Mouse (Mus musculus) gastrocnemius, adult 18-20 months (tissue): ENCODE measurements at regions not wholly inside any gene's neighbourhood (a gene's known extent, or its start where the extent isn't known, plus 50 kb on each side); places are given as distances from the start of the nearest gene placed in this dataset.

Experiments
- DNase-seq: peaks from one replicate; pipeline ENCODE4 v3.0.0; 2021; ENCODE audit warnings: low spot score

DNA sequence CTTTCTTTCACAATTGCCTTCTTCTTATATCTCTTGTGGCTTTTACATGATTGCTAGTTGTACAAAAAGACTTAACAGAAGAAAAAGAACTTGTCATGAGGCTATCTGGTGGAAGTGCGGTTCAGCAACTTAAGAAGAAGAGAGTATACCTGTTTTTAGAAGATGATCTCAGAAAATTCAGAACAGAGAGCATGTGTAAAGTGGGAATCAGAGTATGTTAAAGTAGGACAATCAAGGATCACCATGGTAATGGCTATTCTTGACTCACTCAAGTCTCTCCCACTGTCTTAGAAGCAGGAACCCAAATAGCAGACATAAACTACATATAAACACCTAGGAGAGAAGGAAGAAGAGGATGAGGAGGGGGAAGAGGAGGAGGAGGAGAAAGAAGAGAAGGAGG, 857.9 kb upstream of the Nr2f1 start:
- DNase-seq = no peak

DNA sequence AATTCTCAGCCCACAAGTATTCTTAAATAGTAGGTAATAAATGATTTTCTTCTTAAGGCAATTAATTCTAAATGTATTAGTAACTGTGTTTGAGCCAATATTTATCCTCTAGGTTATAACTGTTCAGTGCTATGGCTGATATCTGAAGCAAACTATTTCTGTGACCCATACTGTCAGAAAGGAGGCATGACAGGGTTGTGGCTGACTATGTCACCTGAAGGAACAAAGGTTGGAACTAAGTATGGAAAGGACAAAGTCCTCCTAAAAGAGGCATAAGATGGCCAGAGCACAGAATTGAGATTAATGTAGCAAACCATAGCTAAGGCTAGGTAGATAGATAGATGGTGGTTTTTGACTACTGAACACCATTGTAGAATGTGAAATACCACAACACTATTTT, 854.9 kb upstream of the Nr2f1 start:
- DNase-seq = no peak

DNA sequence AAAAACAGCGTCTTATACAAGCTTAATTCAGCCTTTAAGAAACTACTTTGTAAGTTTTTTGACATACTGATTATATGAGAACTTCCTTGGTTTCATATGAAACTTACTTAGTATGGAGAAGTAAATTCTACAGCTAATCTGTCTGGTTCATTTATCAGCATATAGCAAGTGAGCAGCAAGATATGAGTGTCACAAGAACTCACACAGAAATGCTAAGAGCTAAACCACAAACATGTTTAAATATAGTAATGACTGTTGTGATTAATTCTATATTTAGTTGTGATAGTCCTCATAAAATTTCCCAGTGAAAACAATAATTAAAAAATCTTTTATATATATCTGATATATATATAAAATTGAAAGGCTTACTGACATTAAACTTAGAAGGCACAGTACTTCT, 853.9 kb upstream of the Nr2f1 start:
- DNase-seq = no peak

DNA sequence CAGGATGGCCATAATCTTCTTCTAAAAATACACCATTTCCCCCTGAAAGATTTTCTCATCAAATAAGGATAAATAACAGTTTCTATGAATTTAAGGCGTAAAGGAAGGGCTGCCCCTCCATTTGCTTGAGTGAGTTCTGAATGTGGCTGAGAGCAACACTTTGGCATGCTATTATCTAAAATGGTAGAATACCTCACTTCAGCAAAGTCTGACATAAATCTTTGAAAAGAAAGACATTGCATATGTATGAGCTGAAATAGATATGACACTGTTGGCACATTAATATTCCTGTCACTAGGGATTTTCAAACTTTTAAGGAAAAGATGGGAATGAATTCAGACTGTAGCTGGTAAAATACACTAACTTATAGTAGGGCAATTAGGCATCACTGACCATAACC, 847.7 kb upstream of the Nr2f1 start:
- no peak for DNase-seq

DNA sequence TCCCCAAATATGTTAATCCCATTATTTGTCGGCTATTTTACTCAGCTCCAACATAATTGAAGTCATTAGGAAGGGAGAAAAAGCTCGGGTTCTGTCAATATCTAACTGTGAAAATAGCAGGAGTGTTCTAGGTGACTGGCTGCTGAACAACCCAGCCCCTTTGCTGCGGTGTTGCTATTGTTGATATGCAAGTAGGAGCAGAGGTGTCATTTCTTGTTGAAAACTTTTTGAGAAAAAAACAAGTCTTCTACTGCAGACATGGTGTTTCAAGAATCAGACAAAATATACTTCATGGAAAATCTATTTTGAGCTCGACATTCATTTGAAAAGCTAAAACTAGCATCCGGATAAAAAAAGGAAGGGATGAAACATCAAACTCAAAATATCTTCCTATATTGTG, 845.1 kb upstream of the Nr2f1 start:
- DNase-seq = no peak

DNA sequence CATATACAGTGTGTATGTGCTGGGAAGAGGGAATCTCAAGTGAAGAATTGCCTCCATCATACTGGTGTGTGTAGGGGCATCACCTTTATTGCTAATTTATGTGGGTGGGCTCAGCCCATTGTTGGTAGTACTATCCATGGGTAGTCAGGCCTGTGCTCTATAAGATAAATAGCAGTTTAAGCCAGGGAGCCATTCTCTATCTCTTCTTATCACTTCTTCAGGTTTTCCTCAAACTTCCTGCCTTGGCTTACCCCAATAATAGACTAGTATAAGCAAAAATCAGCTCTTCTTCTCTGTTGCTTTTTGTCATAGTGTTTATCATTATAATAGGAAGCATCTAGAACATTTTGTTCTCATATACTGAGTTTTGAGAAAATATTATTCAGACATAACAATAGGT, 838.3 kb upstream of the Nr2f1 start:
- no peak for DNase-seq

DNA sequence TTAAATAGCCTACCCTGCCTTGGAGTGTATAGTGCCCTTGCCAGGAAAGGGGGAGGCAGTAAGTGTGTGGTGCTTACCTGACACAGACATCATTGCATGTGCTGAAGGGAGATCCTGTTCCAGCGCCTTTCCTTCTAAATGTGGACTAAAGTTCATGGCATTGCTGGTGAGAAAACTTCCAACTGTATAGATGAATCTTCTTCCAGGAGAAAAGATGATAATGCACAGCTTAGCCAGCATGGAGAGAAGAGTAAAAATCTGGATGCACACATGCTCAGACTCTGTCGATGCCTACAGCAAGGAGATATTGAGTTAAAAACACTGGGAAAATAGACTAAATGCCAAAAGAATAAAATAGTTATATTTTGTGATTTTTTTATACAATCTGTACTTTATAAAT, 835.7 kb upstream of the Nr2f1 start:
- no peak for DNase-seq

DNA sequence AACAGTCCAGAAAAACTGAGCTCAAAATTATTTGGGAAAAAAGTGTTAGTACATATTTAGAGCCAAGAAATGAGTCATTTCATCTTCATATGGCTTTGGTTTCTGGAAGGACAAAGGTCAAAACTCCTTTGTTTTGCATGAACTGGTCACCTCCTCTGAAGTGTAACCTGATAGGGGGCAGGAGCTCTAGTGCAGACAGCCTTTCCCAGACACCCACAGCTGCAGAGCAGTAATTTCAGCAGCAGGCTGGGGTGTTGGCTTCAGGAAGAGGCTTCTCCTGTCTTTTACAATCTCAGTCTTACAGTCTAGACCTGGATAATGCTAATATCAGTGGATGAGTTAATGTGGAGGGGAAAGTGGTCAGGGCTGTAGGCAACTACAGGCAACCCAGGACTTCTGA, 830.4 kb upstream of the Nr2f1 start:
- no peak for DNase-seq

DNA sequence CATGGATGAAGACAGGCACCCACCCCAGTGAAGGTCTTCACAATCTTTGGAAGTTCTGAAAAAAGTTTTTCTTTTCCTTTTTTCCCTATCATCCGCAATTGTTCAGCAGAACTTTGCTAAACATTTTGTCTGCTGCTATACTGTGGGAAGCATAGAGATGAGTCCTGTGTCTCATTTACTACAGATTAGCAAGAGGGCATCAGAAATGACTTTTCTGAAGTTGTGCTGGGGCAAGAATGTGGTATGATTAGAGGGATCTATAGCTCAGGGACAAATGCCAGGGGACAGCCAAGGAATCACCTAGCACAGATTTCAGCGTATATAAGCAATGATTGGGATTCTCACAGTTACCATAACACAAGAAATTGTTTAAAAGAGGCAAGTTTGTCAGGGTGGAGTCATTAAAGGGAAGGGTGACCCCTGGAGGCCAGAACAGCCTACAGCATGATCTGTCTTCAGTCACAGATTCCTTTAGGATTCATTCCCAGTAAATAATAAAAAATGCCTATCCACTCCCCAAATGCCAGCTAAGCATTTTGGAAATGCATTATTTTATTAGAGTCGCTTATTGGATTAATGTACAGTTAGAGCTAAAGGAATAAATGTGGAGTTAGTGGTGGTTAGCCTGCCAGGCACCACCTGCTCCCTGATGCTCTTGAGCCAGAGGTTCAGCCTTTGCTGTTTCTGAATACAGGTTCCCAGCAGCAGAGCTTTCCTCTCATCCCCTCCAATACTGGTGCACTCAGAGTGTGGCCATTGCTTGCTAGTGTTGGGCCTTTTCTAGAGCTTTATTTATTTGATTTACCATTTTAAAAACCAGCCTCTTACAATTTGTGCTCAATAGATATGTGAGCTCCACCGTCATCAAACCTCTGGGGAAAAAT, 828.6 kb upstream of the Nr2f1 start:
- peak; percentile 3 for DNase-seq

DNA sequence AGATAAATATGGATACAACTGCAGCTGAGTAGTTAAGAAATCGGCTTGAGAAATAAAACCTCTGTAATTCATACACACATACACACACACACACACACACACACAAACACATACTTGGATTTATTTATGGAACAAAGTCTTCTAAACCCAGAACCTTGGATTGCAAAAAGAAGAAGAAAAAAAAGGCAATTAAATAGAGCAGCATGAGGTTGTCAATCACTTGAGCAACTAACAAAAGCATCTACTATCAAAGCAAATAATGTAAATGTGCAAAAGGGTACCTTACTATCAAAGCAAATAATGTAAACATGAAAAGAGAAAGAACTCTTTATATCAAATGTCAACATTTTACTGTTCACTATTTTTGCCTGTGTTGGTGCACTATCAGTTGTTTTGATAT, 826.1 kb upstream of the Nr2f1 start:
- DNase-seq = no peak

DNA sequence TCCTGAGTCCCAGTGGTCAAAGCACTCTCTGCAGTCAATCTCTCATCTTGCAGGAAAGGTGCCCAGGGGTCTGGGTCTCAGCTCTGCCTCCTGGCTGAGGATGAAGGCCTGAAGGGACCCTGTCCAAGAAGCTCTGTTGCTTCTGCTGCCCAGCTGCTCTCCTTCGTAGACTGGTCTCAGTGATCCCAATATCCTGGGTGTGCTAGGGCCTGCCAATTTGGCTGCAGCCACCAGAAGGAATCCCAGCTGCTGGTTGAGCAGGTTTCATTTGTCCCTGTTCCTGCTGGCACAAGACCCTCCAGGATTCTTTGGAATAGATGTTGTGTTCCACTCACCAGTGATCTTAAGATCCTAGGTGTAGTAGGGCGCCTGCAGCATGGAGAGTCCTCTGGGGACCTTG, 818.5 kb upstream of the Nr2f1 start:
- DNase-seq = no peak

DNA sequence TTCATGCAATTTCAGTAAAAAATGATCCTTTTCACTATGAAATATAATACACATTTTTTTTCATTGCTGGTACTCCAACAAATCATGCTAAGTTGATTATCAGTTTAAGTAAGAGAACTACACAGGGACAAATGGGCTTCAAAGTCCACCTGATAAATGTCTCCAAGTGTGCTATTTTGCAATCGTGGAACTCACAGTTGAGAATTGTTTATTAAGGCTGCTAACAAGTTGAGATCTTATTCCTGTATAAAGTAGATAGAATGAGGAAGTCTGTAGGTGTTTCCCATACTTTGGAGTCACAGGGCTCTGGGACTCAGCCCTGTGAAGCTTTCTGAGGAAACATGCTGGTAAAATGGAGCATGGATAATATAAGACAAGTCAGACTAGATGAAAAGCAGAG, 803.8 kb upstream of the Nr2f1 start:
- no peak for DNase-seq

DNA sequence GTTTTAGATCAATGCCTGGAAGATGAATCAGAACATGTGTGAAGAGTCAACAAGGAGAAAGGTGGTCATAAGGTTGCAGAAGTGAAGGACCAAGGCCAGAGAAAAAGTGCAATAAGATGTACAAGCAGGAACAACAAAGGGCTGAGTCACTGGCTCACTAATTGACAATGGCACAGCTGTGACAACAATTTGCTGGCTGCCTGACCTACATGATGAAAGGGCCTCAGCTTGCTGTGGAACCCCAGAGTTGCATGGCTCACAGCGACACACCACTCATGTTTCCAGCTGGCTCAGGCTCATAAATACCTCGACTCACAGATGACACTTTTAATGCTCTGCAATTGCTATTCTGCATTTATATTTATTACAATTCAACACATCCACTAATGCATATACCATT, 799.3 kb upstream of the Nr2f1 start:
- no peak for DNase-seq

DNA sequence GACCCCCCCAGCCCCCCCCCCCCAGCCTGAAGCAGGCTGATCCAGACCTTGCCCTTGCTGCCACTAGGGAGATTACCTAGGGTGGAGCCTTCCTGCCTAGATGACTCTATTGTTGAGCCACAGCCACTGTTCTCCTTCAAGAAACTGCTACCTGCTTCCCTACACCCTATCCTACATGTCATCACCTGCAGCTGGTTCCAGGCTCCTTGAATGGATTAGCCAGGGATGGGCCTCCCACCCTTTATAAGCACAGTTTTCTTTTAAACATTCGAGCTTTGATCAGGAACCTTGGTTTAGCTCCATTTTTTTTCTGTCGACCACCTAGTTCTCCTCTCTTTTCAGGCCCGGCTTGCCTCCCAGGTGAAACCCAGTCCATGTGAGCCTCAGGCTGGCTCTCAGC, 792.8 kb upstream of the Nr2f1 start:
- no peak for DNase-seq

DNA sequence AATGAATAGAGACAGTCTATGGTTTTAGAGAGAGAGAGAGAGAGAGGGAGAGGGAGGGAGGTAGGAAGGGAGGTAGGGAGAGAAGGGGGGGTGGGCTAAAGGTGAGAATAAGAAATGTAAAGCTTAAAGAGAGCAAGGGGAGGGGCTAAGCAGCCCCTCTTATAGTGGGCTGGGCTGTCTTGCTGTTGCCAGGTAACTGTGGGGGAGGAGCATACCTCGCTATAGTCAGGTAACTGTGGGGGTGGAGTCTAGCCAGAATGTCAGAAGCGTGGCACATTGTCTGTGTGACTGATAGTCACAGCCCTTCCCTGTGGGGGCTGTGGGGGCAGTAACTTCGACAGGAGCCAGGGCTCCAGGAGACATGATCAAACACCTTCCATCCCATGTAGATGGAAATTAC, 786.4 kb upstream of the Nr2f1 start:
- no peak for DNase-seq

DNA sequence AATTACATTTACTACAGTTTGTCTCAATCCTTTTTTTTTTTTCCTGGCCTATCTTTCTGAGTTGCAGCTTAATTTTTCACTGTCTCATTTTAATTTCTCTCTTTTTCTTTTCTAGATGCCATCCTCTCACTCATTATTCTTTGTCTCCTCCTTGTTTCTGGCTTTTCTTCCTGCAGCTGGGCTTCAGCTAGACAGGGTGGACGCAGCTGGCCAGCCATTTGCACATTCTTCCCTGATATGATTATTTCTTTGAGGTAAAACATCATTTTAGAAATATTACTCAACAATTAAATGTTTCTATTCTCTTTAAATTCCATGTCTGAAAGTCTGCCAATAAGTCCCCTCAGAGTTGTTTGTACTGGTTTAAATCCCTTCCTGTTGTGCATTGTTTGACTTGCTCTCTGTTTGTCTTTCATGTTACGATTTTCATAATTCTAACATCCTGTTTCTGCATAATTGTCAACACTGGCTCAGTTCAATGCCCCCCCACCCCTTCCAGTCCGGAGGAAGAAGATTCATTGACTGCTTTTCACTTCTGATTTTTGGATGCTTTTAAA, 777.7 kb upstream of the Nr2f1 start:
- no peak for DNase-seq

DNA sequence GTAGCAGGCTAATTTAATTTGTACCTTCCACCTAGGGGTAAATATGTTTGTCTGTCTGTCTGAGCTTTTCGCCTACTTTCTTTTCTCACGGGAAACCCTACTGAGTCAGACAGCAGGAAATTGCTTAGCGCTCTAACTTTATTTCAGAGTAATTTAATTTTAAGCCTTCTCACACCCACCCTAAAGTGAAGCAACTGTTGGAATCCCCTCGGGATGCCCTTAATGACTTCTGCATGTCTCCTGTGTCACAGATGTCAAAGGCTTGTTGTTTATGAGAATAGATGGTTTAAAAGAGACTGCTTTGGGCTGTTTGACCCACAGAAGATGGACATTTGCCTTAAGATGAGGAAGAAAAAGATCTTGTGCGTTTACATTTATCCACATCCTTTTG, 738.8 kb upstream of the Nr2f1 start:
- peak; percentile 5 for DNase-seq

DNA sequence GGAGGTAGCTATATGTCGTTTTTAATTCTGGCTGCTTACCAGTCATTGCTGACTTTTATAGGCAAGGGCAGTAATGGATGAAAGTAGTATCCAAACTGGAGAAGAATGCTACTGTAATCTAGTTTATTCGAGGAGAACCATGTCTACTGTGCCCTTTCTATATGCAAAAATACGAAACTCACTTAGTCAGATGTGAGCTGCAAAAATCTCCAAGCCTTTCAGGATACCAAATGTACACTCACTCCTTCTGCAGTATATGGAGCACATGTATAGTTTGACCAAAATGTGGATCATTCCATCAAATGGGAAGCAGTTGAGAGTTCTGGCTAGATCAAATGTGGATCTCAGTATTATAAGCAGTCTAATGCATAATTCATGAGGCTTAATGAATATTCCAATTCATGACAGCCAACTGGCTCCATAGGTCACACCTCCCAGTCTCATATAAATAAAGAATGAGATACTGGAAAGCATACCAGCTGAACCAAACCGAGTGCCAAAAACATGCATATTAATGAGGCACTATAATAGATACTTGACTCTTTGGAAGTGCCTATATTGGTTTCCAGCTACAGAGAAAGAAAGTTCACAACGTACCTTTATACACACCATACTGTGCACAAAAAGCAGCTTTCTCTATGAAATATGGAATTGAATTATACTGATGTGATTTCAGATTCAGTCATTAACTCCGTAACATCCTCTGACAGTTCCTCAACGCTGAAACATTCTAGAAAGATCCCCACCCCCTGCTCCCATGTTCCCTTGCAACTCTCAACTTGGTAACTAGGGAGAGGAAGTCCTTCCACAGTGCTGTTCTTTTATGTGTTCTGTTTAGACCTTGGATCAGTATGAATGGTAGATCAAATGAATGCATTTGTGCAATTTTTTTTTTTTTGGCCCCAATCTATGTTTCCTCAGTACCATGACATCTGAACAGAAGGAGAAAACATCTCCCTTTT, 738.1 kb upstream of the Nr2f1 start:
- no peak for DNase-seq

DNA sequence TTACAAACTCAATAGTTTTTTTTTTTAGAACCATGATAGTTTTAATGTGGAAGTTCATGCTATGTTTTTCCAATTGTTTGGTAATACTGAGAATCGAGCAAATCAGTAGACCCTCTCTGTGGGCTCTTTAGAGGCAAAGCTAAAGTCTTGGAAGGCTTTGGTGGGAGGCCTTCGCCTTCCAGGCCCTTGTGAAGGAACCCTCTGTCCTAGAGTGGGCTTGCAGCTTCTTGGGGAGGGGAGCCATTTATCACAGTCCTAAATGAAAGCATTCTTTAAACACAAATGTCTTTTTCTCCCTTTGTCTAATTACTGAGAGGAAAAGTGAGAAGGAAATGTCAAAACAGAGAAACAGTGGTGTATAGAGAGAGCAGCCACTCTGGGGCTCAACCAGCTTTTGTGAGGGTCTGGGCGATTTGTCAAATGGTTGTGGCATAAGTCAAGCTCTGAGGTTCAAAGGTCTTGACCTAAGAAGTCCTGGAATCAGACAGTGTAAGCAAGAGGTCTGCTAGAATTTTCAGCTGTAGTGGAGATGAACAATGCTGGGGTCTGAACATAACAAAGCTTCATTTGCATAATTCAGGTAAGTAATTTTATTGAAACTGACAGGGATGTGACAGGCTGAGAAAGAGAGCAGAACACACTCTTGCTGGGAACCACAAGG, 736.6 kb upstream of the Nr2f1 start:
- no peak for DNase-seq

DNA sequence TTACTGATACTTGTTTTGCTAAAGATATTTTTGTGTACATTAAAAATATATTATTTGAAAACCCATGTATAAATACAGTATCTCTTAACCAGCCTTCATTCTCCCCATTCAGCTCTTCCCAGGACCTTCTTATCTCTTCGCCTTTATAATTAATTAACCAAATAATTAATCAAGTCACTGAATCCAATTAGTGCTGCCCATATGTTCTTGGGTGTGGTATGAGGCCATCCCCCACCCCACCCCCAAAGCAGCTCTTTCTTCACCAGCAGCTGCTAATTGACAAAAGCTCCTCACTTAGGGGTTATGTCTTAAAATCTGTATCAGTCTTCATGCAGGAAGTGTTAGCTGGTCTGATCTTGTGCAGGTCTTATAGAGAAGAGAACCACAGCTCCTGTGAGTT, 728.8 kb upstream of the Nr2f1 start:
- DNase-seq = no peak

DNA sequence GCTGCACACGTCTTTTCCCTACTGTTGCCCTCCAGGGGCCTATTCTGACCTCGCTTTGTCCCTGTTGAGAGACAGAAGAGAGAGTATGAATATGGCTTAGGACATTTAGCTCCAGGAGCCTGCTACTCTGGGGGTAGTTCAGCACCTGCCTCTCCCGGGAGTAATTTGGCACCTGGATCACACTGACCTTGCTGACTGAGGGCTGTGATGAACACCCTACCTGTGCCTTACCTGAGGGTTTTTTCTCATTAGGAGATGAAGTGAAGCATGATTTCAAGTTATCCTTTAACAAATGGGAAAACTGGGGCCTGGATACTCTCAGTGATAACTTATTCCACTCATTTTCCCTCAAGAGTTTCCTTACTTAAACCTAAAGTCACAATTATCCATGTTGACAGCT, 721.2 kb upstream of the Nr2f1 start:
- DNase-seq = no peak

DNA sequence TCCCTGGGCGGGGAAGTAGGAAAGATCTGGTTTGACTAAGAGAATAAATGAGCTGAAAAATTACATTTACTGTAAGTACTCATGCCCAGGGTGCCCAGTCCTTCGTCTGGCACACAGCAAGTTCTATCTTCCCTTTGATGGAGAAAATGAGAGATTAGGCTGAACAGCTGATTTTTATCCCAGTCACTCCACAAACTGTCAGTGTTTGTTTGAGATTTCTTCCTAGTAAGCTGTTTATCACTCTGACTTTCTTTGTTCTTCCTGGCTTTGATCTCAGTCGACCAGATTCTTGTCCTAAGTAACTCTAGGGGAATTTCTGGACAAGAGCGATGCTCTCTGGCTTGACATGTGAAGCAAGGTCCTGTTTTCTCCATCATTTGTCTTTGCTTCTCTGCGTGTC, 710.3 kb upstream of the Nr2f1 start:
- DNase-seq = no peak
